Mouse (Mus musculus) right cerebral cortex, postnatal 4 days (tissue): ENCODE results near the gene Cdon.

Source experiments
- DNase-seq: peaks from one replicate; pipeline ENCODE4 v3.0.0-alpha.2; 2022

Cdon gene

DNA sequence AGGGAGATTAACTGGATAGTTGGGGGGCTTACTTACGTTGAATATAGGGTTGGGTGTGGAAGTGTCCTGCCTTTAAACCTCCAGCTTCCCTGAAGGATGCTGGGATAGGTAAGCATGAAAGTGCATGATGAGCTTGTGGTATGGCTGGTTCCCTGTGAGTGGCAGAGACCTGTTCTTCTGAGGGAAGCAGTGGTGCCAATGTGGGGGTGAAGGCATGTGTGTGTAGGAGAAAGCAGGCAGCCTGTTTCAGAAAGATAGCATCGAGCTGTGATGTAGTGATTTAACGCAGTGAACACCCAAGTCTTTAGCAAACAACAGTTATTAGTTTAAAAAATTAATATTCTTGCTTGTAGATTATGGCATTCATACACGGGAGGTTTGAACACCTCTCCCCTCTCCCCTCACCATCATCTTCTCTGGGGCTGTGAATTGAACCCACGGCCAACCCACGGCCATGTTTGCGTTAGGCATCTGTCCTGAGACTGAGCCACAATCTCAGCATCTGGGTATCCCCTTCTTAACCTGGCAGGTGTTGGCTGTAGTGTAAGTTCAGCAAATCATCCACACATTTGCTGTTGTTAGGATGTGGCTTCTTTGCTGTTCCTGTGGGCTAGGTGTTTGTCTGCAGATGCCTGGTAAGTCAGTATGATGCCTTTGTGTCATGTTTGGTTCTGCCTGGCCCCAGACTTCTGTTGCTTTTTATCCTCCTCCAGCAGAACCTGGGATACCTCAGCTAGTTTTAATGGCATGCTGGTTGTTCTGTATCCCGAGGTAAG, 17.5 kb downstream of the Cdon start:
- DNase-seq = no peak

DNA sequence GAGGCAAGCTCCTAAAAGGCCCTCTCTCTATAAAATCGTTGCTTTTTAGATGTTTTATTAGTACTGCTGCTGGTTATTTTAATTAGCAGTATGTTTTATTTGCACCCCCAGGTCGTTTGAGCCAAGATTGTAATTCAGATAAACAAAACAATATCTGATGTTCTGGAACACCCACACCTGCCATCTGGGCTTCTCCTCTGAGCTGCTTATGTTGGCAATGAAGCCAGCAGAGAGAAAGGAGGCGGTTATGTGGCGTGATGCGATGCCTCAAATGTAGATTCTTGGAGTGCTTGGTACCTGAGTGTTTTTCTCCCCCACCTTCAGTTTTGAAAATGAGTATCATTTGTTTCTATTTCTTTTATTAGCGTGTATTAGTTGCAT, 18.1 kb downstream of the Cdon start:
- DNase-seq = no peak

DNA sequence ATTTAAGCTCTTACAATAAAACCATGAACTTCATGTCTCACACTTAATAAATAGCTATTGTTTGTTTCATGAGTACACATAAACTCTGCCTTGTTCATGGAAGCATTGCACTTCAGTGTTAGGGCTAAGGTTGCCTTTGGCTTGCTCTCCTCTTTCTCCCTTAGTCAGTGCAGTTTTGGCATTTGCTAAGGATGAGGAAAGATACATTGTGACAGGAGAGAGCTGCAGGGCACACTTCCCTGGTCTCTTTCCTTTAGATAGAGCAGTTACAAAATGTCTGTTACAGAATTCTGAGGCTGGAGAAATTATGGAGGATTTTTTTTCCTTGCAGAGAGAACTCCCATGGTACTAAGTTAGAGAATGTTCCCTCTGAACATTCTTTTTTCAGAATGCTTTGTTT, 18.8 kb downstream of the Cdon start:
- DNase-seq = no peak

DNA sequence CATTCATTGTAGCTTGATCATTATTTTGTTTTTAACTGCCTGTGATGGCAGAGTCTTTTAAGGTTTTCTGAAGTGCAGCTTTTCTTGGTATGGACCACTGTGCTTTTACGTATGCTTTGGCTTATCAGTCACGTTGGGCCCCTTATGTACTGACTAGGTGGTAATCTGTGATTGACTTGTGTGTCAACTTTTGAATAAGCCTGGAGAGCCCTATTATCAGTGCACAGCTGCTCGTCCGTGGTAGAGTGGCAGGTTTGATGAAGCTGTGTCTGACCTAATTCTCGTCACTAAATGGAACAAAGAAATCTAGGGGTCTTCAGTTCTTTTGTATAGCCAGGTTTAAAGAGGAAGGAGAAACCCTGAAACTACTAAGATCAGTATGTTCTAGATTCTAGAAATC, 21.5 kb downstream of the Cdon start:
- DNase-seq = no peak

DNA sequence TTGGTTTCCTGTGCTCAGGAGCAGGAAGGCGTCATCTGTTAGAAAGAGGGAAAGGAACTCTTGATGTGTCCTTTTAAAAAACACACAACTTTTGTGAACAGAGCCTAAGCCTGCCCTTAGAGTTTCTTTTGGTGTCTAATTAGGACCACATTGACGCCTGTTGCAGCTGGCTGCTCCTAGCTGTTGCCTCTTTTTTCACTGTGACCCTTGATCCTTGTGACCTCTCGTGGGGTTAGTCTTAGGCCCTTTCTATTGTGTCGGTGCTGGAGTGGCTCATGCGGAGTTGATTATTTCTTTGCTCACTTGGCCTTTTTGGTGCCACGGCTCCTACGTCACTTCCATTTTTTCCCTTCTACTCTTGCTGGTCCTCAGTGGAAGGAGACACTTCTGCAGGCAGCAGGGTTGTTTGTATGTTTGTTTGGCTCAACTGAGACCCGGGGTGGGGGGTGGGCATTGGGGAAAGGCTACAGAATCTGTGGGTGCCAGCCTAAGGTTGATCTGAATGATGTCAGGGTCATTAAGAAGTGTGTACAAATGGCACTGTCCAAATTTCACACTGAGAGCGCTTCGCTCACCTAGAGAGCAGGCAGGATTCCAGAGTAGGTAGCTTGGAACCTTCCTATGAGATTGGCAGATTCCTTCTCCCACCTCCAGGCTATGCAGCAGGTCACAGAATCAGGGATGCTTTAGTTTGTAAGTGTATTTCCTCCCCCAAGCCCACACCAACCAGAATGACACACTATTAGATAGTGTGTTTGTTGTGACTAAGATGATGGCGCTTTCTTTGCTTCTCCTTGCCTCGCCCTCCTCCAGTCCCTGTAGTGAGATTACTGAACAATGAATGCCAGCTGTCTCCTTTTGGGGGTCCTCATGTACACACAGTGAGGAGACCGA, 22.9 kb downstream of the Cdon start:
- no peak for DNase-seq

DNA sequence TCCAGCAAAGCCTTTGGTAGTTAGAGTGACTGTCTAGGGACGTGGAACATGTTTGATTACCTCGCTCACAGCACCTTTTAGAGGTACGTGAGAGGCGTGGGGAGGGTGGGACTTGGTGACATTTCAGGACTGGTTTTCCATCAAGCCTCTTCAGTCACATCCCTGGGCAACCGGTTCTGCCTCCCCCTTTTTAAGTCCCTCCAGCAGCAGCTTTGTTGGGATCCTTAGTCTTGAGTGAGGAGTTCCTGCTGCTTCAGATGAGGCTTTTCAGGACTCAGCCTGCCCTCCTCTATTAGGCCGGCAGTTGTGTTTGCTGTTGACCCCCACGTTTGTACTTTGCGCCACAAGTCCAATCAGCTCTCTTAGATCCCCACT, 23.6 kb downstream of the Cdon start:
- DNase-seq = no peak

DNA sequence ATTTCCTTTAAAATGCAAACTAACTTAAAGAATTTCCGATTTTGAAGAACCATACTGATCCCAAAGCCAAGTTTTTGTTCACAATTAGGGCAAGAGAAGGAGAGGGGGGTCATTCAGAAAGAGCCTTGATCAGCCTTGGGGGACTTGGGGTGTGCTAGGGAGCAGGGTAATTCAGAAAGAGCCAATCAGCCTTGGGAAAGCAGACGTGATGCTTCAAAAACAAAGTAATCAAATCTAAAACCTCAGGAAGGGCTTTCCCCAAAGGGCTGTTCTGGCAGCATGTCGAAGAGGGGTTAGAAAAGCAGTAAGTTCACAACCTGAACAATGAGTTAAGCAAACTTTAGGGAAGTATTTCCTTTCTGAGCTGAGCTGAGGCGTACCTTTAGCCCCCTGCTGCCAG, 26.0 kb downstream of the Cdon start:
- no peak for DNase-seq

DNA sequence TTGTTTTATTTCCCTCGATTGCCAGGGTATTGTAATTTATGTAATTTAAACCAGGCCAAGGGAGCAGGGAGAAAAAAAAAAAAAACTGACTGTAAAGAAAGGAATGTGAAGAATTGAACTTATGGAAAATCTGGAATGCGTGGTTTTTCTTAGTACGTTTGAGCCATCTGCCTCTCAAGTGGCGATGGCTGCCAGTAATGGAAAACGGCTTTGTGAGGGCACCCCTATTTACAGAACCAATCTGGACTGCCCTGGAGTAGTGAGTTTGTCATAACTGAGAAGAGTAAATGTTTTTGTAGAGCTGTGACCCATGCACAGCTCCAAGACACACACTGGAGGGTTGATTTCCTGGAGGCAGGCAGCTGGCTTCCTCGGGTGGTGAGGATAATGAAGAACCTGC, 32.4 kb downstream of the Cdon start:
- DNase-seq = no peak

DNA sequence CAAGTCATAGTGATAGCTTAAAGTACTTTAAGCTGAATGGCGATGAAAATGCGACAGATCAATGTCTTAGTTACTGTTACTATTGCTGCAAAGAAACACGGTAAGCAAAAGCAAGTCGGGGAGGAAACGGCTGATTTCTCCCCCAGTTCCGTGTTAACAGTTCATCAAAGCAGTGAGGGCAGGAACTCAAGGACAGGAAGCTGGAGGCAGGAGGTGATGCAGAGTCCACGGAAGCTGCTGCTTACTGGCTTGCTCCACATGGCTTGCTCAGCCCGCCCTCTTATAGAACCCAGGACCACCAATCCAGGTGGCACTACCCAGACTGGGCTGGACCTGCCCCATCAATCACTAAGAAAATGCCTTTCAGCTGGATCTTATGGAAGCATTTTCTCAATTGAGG, 38.7 kb downstream of the Cdon start:
- DNase-seq = no peak

DNA sequence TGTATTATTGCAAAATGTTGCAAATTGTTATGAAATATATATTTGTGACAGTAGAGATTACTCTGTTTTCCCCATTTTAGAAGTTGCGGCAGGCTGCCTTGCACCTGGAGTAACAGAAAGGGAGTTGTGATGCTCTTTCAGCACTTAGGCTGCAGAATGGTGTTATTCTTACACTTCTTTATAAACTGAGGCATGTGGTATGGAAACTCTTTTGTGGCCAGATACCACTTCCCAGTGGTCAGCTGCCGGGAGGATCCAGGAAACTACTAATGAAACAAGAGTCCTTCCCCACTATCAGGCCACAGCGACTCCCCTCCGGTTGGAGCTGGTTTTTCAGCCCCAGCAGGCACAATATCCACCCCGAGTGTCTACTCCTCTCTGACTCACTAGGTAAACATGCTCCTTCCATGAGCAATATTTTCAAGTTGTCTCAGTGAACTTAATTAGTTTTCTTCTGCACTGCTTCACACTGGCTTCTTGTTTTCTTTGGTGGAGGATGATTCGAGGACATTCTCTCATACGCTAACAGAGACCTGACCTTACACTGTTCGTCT, 46.4 kb downstream of the Cdon start:
- no peak for DNase-seq

DNA sequence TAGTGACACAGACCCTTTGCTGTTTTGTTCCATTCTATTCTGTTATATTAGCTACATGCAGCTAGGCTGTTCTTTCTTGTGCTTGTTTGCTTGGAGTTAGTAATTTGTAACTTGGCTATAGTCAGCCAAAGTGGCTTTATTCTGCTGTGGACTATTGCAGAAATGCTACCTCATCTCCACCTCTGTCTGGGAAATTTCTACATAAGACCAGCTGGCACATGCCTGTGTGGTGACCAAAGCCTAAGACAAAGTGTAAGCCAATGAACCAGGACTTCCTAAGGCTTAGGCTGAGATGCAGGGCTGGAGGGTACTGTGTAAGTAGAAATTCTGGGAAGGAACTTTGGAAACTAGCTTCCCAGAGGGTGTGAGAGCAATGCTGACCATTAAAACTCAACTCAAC, 48.0 kb downstream of the Cdon start:
- DNase-seq = no peak

DNA sequence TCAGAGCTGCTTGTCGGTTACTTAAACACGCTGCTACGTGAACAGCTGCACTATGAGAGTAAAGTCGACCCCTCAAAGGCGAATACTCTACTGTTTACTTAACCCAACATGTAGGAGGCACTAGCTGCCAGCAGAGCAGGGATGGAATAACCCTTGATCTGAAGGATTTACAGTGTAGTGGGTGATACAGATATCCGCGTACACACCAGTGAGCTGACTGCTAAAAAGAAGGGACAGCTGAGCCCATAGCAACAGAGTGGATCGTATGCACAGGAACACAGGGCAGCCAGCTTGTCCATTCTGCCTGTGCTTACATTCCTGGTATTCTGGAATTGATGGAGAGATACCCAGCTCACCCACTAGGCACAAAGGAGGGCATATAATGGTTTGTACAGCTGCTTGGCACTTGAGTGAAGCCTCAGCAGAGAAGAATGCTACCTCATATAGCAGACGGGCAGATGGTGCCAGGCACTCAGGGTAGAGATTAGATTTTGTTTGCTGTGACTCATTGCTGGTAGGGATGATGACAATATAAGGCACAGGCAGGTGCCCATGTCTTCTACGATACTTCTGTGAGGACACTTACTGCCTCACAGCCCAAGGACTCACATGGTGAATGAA, 53.3 kb downstream of the Cdon start:
- DNase-seq = no peak

DNA sequence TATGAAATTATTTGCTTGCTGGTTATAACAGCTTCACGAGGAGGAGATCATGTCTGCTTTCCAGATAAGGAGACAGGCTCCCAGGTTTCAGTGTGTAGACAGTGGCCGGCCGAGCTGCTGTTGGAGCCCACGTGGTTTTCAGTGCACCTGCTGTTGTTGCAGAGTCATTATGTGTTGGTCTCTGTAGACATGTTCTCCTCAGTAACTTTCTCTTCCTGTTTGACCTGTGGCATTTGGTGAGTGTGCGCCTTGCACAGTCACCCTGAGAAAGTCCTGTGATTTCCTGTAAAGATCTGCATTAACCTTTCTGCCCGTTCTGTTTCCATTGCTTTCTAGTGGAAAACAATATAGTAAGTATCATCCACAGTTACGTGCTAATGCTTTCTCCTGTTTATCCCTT, 54.5 kb downstream of the Cdon start:
- no peak for DNase-seq

DNA sequence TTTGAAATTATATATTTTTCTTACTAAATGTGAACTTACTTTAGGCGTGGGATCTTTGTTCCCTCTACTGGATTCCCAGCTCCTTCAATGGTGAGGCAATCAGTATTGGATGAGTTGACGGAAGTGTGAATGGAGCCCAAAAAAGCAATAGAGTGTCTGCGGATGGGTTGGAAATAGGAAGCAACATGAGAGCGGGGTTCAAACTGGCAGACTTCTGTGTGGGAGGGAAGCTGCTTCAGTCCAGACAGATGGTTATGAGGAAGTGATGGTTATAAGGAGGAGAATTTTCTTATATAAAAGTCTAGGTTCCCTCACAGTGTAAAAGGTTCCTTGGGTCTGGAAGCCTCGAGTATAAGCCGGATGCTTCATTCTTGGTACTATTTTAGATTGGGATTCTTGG, 58.5 kb downstream of the Cdon start:
- no peak for DNase-seq

DNA sequence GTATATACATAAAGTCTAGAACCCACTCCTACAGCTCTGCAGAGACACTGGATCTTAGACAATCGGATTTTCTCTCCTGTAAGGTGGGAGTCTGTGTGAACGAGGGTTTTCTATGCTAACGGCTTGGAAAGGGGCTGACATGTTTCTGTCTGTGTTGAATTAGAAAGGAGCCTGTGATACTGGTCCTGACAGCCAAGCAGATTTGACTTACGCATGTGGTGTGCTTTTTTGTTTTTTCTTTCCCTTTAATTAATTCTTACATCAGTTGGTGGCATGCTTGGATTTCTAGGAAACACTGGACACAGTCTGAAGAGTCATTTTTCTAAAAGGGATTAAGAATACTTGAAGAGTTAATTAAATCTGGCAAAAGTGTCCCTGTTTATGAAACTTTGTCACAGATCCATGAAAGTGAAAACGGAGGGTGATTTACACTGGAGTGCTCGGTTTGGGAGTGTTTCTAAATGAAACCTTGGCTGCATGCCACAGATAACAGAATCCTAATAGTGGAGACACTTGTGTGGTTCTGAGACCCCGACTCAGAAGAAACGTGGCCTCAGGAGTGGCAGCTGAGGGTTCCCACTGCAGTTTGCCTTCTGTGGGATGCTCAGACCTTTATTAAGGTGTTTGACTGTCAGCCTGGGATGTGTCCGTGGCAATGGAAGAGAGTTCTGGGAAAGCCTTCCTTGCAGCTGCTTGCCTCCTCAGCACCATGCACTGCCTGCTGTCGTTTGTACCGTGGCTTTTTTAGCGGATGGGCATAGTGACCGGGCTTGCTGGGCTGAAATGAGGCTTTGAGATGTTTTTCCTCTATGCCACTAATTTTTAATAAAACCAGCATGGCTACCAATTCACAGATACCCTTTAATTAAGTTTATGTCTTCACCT, 61.3 kb downstream of the Cdon start:
- DNase-seq = no peak

DNA sequence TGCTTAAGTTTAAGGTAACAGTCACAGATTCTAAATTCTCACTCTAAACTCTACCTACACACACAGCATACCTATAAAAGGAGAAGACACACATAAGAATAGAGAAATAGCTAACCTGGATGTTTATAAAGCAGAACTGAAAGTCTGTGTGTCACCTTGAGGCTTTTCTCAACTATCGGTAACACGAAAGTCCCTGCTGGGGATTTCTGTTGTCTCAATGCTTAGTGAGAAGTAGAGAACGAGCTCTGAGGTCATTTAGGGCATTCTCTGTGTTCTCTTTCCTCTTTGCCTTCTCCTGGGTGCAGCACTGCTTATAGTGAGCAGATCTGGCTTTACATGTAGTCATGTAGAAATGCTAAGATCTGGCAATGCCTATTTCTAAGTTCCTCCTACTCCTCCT, 63.0 kb downstream of the Cdon start:
- no peak for DNase-seq

DNA sequence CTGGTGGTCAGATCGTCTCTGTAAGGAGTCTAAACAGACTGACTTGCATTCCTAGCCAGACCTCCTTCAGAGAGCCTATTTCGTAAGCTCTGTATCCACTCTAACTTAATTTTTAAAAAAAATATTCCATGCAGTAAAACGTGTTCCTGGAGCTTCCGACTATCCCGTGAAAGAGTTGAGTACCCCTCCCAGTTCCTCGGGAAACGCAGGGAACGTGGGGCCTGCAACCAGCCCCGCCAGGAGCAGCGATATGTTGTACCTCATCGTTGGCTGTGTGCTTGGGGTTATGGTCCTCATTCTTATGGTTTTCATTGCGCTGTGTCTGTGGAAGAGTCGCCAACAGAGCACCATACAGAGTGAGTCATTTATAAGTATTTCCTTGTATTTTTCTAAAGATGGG, 65.7 kb downstream of the Cdon start:
- no peak for DNase-seq

DNA sequence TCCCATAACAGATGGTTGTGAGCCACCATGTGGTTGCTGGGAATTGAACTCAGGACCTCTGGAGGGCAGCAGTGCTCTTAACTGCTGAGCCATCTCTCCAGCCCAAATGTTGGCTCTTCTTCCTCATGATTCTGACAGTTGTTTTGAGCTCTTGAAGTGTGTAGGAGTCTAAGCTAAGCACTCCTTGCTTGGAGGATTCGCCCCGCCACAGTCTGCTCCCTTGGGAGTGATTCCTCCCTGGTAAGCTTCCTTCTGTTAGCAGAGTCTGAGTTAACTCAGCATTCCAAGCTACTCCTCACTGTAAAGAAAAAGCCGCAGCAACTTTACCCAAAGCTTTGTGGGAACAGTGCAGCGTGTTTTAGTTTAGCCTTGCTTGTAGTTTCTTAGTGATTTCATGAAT, 67.6 kb downstream of the Cdon start:
- no peak for DNase-seq

DNA sequence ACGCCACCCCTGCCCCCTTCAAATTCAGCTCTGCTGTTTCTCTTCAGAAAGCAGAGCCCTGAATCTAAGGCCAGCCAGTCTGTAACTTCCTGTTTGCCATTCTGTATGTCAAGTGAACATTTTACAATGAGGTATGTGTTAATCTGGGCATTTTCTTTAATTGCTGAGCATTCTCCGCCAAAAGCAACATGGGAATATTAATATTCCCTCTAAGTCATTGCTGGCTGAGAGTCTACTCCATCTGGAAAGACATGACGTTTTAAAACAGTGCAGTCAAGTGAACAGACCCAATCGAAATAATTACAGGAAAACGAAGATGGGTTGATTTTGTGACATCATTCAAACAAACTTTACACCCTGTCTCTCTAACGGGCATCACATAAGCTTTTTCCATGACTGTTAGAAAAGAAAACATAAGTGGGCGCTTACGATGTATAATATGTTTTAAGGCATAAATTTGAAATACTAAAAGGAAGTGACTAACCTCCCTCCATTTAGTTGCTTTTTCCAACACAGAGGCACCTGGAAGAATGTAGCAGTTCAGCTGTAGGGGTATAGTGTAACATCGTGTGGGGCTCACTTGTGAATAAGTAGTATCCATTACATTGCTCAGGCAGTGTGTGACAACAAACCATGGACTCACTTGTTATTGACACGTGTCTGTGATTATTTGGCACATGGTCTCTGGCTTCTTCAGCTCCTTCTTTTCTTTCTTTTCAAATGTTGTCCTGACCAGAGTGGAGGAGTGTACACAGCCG, 70.4 kb downstream of the Cdon start:
- DNase-seq = no peak

DNA sequence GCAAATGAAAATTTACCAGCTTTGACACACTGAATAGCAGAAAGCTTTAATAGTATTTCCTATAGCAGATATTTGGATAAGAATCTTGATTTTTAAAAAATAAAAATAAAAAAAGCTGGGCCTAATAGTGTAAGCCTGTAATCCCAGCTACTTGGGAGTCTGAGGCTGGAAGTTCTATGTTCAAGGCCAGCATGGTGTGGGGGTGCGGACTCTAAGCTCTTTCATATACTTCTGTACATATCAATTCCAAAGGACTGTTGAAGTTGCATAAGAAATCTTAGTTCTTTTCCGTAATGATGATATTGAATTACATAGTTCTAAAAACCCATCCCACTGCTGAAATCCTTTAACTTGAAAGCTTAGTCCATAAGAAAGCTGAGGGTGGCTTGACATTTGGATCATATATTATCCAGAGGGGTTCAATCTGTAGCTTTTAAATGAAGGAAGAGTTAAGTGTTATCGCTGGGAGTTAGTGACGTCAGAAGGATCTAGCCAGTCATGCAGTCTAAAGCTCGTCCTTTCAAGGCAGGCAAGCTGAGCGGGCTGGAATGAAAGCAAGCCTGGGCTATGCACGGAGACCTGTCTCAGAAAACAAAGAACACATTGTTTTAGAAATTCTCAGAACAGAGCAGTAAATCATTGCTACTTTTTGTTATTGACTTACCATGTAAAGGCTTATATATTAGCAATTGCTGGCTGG, 72.3 kb downstream of the Cdon start:
- DNase-seq = no peak

DNA sequence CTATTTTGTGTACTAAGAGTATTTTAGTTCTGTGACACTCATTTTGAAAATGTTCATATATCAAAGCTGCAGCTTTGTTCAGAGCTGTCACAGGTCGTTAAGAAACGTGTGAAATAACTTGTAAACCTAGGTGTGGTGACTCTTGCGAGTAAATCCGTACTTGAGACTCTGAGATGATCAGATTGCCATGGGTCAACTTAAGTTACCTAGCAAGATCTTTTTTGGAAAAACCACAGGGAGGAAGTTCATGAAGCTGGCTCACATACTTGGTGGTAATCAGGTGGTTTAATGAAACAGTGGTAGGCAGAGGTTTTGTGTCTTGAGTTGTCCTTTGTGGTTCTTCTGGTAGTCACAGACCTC, 72.8 kb downstream of the Cdon start:
- no peak for DNase-seq
